Mouse (Mus musculus) kidney, postnatal 0 days (tissue): ENCODE measurements around the gene 1700008O03Rik. TPM values are rescaled to one million over a fixed set of nuclear protein-coding genes. Genes with fewer than 3 reads are reported as not detected.

Experiments used
- ATAC-seq: fragments of 200-750 bp; cut with Nextera tagmentation; replicated peaks from 2 replicates; pipeline ENCODE4 v1.8.0; 2017; ENCODE audit warnings: low read depth, moderate number of reproducible peaks, moderate TSS enrichment, moderate library complexity; ENCODE audit not compliant: low FRiP score
- DNase-seq: peaks from one replicate; pipeline ENCODE4 v3.0.0-alpha.2; 2016; ENCODE audit warnings: low spot score
- H3K27ac ChIP-seq: fragments of 300-500 bp; sonication (generic); 2 replicates; pipeline ENCODE4 v1.5.1; 2014; ENCODE audit warnings: mild to moderate bottlenecking
- H3K27me3 ChIP-seq: fragments of 300-500 bp; sonication (generic); 2 replicates; pipeline ENCODE4 v1.6.1; 2014; ENCODE audit warnings: low read length, mixed read lengths; ENCODE audit not compliant: insufficient read depth
- H3K36me3 ChIP-seq: fragments of 300-500 bp; sonication (generic); 2 replicates; pipeline ENCODE4 v1.6.1; 2014; ENCODE audit warnings: low read length, mixed read lengths; ENCODE audit not compliant: insufficient read depth
- H3K4me1 ChIP-seq: fragments of 300-500 bp; sonication (generic); replicated peaks from 2 replicates; pipeline ENCODE4 v1.6.1; 2014; ENCODE audit warnings: antibody characterized with exemption, low read length, mixed read lengths; ENCODE audit not compliant: insufficient read depth
- H3K4me2 ChIP-seq: fragments of 300-500 bp; sonication (generic); 2 replicates; pipeline ENCODE4 v1.6.1; 2014; ENCODE audit warnings: mild to moderate bottlenecking, low read length, moderate library complexity, mixed read lengths
- H3K4me3 ChIP-seq: fragments of 300-500 bp; sonication (generic); replicated peaks from 2 replicates; pipeline ENCODE4 v1.5.1; 2014; ENCODE audit warnings: low read depth, low read length
- H3K9ac ChIP-seq: fragments of 300-500 bp; sonication (generic); 2 replicates; pipeline ENCODE4 v1.6.1; 2014; ENCODE audit warnings: low read depth, low read length
- H3K9me3 ChIP-seq: fragments of 300-500 bp; sonication (generic); replicated peaks from 2 replicates; pipeline ENCODE4 v1.6.1; 2016; ENCODE audit warnings: low read length, inconsistent platforms, mixed read lengths
- CTCF ChIP-seq: IDR thresholded peaks from 2 replicates; pipeline ENCODE4 v1.5.1; 2016; ENCODE audit warnings: antibody characterized with exemption, low read depth, mild to moderate bottlenecking, moderate library complexity
- WGBS: fragments of 180-500 bp; shearing (Covaris S2); extraction: QIAGEN DNeasy Blood & Tissue Kit; methylation state at CpG from one replicate; pipeline ENCODE4 v1.1.7; 2014; 5-methylcytosine and 5-hydroxymethylcytosine counted together
- polyA plus RNA-seq: library from polyadenylated mRNA; unstranded; fragments of >200 nt; fragmentation: Nextera tagmentation; extraction: Ambion mirVana; gene quantifications from 2 replicates; pipeline ENCODE4 v1.2.1, GENCODE M21; 2015

The 1700008O03Rik gene
- polyA plus RNA-seq, 1 experiment from 2014 or later = 1.3 TPM

GRCm38 (mm10) chr7:44401673-44402072 lies 16.1 kb upstream of the 1700008O03Rik start:
- no peak overlapping the region for H3K27ac ChIP-seq
- H3K36me3 ChIP-seq = no peaks in the 10 kb centered on the region
- no peak for TF ChIP-seq CTCF
- H3K9ac ChIP-seq = no peak overlapping the region
- H3K27me3 ChIP-seq = no peaks in the 10 kb centered on the region
- H3K4me2 ChIP-seq = no peak overlapping the region
- H3K4me1 ChIP-seq = no peaks in the 10 kb centered on the region
- DNase-seq (no peak), ATAC-seq (no peak)
- H3K4me3 ChIP-seq = no peak overlapping the region
- WGBS = 75% methylated on average over 6 of the region's 6 CpGs
- H3K9me3 ChIP-seq = no peaks in the 10 kb centered on the region

DNA sequence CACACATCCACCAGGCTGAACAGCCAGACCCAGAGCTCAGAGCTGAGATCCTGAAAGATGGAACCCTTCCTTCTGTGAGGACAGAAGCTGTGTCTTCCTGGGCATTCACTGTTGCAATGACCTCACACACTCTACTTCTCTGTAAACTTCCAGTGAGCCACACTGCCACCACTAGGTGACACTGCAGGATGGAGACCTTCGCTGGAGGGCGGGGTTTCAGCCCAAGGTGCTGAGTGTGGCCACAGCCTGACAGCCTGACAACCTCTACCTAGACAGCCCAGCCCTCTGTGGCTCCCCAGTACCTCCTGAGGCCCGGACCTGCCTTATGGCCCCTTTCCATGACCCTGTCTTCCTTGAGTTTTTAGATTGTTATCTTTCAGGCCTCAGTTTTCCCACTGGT lies 12.9 kb upstream of the 1700008O03Rik start:
- H3K4me2 ChIP-seq = no peak overlapping the region
- ATAC-seq (peak; percentile 56), DNase-seq (peak; percentile 51)
- TF ChIP-seq CTCF = peak; percentile 70
- H3K27ac ChIP-seq = no peak overlapping the region
- H3K4me3 ChIP-seq = no peak overlapping the region
- no peak overlapping the region for H3K9ac ChIP-seq
- H3K4me1 ChIP-seq = no peaks in the 10 kb centered on the region
- WGBS = 13% methylated on average over 3 of the region's 3 CpGs
- no peaks in the 10 kb centered on the region for H3K36me3 ChIP-seq
- H3K9me3 ChIP-seq = no peaks in the 10 kb centered on the region
- H3K27me3 ChIP-seq = no peaks in the 10 kb centered on the region

- no peak for TF ChIP-seq CTCF
- H3K4me1 ChIP-seq = no peaks in the 10 kb centered on the region
- H3K9me3 ChIP-seq = no peaks in the 10 kb centered on the region
- no peaks in the 10 kb centered on the region for H3K27me3 ChIP-seq
- no peak overlapping the region for H3K9ac ChIP-seq
- no peak for DNase-seq
- H3K4me2 ChIP-seq = no peak overlapping the region
- 92% methylated on average over 17 of the region's 17 CpGs for WGBS
- H3K36me3 ChIP-seq = no peaks in the 10 kb centered on the region
- no peak overlapping the region for H3K4me3 ChIP-seq
- no peak for ATAC-seq
- H3K27ac ChIP-seq = no peak overlapping the region
These were observed 7.7 kb upstream of the 1700008O03Rik start for GRCm38 (mm10) chr7:44393284-44393683.

- no peaks in the 10 kb centered on the region for H3K4me1 ChIP-seq
- DNase-seq (no peak), ATAC-seq (no peak)
- no peaks in the 10 kb centered on the region for H3K9me3 ChIP-seq
- H3K9ac ChIP-seq = no peak overlapping the region
- no peak overlapping the region for H3K27ac ChIP-seq
- H3K27me3 ChIP-seq = no peaks in the 10 kb centered on the region
- TF ChIP-seq CTCF = no peak
- WGBS = 83% methylated on average over 14 of the region's 14 CpGs
- H3K4me3 ChIP-seq = no peak overlapping the region
- H3K36me3 ChIP-seq = no peaks in the 10 kb centered on the region
- no peak overlapping the region for H3K4me2 ChIP-seq
These were observed 6.7 kb upstream of the 1700008O03Rik start for GRCm38 (mm10) chr7:44392341-44392740.

- ATAC-seq (no peak), DNase-seq (no peak)
- Histone ChIP-seq H3K36me3 (no peaks in the 10 kb centered on the region), H3K4me3 (no peak overlapping the region), H3K27ac (no peak overlapping the region), H3K9ac (no peak overlapping the region), H3K4me2 (no peak overlapping the region), H3K9me3 (no peaks in the 10 kb centered on the region), H3K27me3 (no peaks in the 10 kb centered on the region), H3K4me1 (no peaks in the 10 kb centered on the region)
- no peak for TF ChIP-seq CTCF
- WGBS = 83% methylated on average over 4 of the region's 4 CpGs
These were observed 6.2 kb upstream of the 1700008O03Rik start for GRCm38 (mm10) chr7:44391831-44392230.

DNA sequence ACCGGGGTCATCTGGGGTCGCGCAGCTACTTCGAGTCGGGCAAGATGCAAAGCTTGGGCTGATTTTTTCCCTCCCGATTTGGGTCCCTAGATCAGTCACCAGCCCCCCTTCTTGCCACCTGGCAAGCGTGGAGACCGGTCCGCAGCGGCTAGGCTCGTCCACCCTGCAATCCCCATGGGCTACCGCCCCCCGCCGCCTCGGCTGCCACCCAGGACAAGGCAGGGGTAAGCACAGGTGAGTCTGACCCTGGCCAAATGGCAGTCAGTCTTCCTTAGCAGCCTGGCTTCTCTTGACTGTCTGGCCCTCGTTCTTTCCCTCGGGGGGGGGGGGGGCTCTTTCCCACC lies 932 bp downstream of the 1700008O03Rik start:
- Histone ChIP-seq H3K9me3 (no peaks in the 10 kb centered on the region), H3K9ac (peak overlapping the region; percentile 36; the same call in 1 of the 2 replicates), H3K36me3 (no peaks in the 10 kb centered on the region), H3K27ac (no peak overlapping the region), H3K4me1 (no peaks in the 10 kb centered on the region), H3K4me2 (peak overlapping the region; percentile 94), H3K27me3 (no peaks in the 10 kb centered on the region), H3K4me3 (peak overlapping the region; percentile 46)
- DNase-seq = no peak
- TF ChIP-seq CTCF = no peak
- peak; percentile 25; the same call in 1 of the 2 replicates for ATAC-seq
- WGBS = 1% methylated on average over 17 of the region's 17 CpGs
